Comparison of ENCODE assay signal across 10 mouse cellular contexts in the genomic region with DNA sequence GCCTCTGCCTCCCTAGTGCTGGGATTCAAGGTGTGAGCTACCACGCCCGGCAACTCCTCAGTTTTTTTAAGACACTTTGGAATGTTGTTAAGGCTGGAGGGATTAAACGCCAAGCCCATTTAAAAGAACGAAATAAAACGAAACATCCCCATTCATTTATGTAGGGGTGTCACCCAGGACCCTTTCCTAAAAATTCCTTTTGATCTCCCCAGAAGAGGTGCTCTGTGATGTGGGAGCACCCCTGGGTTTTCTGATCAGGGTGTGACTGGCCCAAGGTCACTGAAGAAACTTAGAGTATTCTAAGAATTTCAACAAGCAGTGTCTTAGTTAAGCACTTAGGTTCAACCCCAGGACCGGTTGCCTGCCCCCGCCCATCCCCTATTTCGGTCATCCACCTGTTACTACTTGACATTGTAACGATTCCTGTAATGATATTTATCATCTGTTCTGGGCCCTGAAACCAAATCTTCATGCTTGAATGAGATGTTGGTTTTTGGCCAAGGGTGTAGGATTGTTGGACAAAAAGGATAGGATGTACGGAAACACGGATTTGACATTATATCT. TPM values are rescaled to one million over a fixed set of nuclear protein-coding genes. Genes with fewer than 3 reads are reported as not detected.
DNase-seq lines count a peak whose midpoint lies in the region; ATAC-seq and TF ChIP-seq lines count a peak whose summit lies in the region.
"Had no signal": no experiment of that assay in that cellular context is flagged by ENCODE, and none has a peak within 500 bp of the region (broad histone marks: within the 10 kb centered on the region; RNA-seq: fewer than 3 reads in every experiment).

No protein-coding gene starts in this region.

- H3K27ac ChIP-seq in kidney, embryonic 15.5 days, result 0 out of 2 replicates have a peak overlapping the region, but pooled peaks have one; percentile 99
- H3K27ac ChIP-seq in embryonic facial prominence, embryonic 13.5 days, result peak overlapping the region; percentile 99; the same call in 1 of the 2 replicates
- no peak overlapping the region for H3K27ac ChIP-seq in intestine, embryonic 15.5 days
- no peak overlapping the region for H3K27ac ChIP-seq in midbrain, postnatal 0 days (ENCODE audit: low read depth, low read length)

- peak overlapping the region; percentile 98 for H3K9ac ChIP-seq in kidney, embryonic 15.5 days
- H3K9ac ChIP-seq in embryonic facial prominence, embryonic 13.5 days, result peak overlapping the region; percentile 99
- H3K9ac ChIP-seq in intestine, embryonic 15.5 days, result peak overlapping the region; percentile 96; the same call in 1 of the 2 replicates
- H3K9ac ChIP-seq in midbrain, postnatal 0 days (replicated peaks; ENCODE audit: low read length, poor library complexity, severe bottlenecking), result 0 out of 2 replicates have a peak overlapping the region, but pooled peaks have one; percentile 19

- 35% methylated on average over 11 of the region's 11 CpGs for WGBS in kidney, embryonic 15.5 days
- WGBS in embryonic facial prominence, embryonic 13.5 days, result 47% methylated on average over 11 of the region's 11 CpGs
- WGBS in intestine, embryonic 15.5 days, result 43% methylated on average over 11 of the region's 11 CpGs
- WGBS in midbrain, postnatal 0 days, result 42% methylated on average over 11 of the region's 11 CpGs

- H3K36me3 ChIP-seq in kidney, embryonic 15.5 days, result no peaks in the 10 kb centered on the region
- no peaks in the 10 kb centered on the region for H3K36me3 ChIP-seq in embryonic facial prominence, embryonic 13.5 days
- no peaks in the 10 kb centered on the region for H3K36me3 ChIP-seq in intestine, embryonic 15.5 days
- H3K36me3 ChIP-seq in midbrain, postnatal 0 days (ENCODE audit: insufficient read depth, low read length), result no peaks in the 10 kb centered on the region

- peak overlapping the region; percentile 93 for H3K4me2 ChIP-seq in kidney, embryonic 15.5 days
- peak overlapping the region; percentile 89 for H3K4me2 ChIP-seq in embryonic facial prominence, embryonic 13.5 days
- peak overlapping the region; percentile 91 for H3K4me2 ChIP-seq in intestine, embryonic 15.5 days (replicated peaks)
- H3K4me2 ChIP-seq in midbrain, postnatal 0 days (ENCODE audit: low read depth, low read length, poor library complexity, severe bottlenecking), result peak overlapping the region; percentile 94

- no peak for TF ChIP-seq CTCF in midbrain, postnatal 0 days (IDR thresholded peaks at IDR 0.05)

- H3K4me3 ChIP-seq in kidney, embryonic 15.5 days (replicated peaks), result peak overlapping the region; percentile 97
- H3K4me3 ChIP-seq in embryonic facial prominence, embryonic 13.5 days, result peak overlapping the region; percentile 89
- H3K4me3 ChIP-seq in intestine, embryonic 15.5 days (replicated peaks), result peak overlapping the region; percentile 73
- peak overlapping the region; percentile 80 for H3K4me3 ChIP-seq in midbrain, postnatal 0 days (ENCODE audit: low read depth, low read length)

- H3K27me3 ChIP-seq in kidney, embryonic 15.5 days, result no peaks in the 10 kb centered on the region
- H3K27me3 ChIP-seq in embryonic facial prominence, embryonic 13.5 days, result no peaks in the 10 kb centered on the region
- no peaks in the 10 kb centered on the region for H3K27me3 ChIP-seq in intestine, embryonic 15.5 days (replicated peaks)
- H3K27me3 ChIP-seq in midbrain, postnatal 0 days (ENCODE audit: insufficient read depth, low read length), result no peaks in the 10 kb centered on the region

- DNase-seq in kidney, postnatal 10 days, result no peak
- no peak for DNase-seq in midbrain, postnatal 0 days (ENCODE audit: low spot score)
- no peak for DNase-seq in MN1 (ENCODE audit: low spot score)
- no peak for DNase-seq in thymus, postnatal 4 days
- no peak for DNase-seq in kidney, adult 11 months
- DNase-seq: cerebellum, adult 8-10 months had no signal

- H3K4me1 ChIP-seq in kidney, embryonic 15.5 days, result peaks cover 61% of the 10 kb centered on the region
- peaks cover 58% of the 10 kb centered on the region for H3K4me1 ChIP-seq in embryonic facial prominence, embryonic 13.5 days
- H3K4me1 ChIP-seq in intestine, embryonic 15.5 days (replicated peaks), result peaks cover 24% of the 10 kb centered on the region
- peaks cover 9% of the 10 kb centered on the region for H3K4me1 ChIP-seq in midbrain, postnatal 0 days (ENCODE audit: insufficient read depth, low read length)

- ATAC-seq in kidney, embryonic 15.5 days (replicated peaks; ENCODE audit: low FRiP score), result no peak
- no peak for ATAC-seq in embryonic facial prominence, embryonic 13.5 days (ENCODE audit: insufficient number of reproducible peaks, insufficient read depth, low FRiP score, low TSS enrichment, low read depth)
- no peak for ATAC-seq in intestine, embryonic 15.5 days
- ATAC-seq in midbrain, postnatal 0 days (ENCODE audit: low FRiP score), result no peak

- H3K9me3 ChIP-seq in kidney, embryonic 15.5 days (replicated peaks), result no peaks in the 10 kb centered on the region
- H3K9me3 ChIP-seq in embryonic facial prominence, embryonic 13.5 days, result no peaks in the 10 kb centered on the region
- no peaks in the 10 kb centered on the region for H3K9me3 ChIP-seq in intestine, embryonic 15.5 days
- H3K9me3 ChIP-seq in midbrain, postnatal 0 days (ENCODE audit: low read length), result no peaks in the 10 kb centered on the region

RNA-seq across cellular contexts. Expression of a gene that starts 2.5 kb away (rescaled TPM):
- 607 and 612 TPM in 2 replicates for polyA plus RNA-seq in kidney, embryonic 15.5 days (2015; fragmentation: Nextera tagmentation; extraction: Ambion mirVana)
- 793 and 938 TPM in 2 replicates for polyA plus RNA-seq in embryonic facial prominence, embryonic 13.5 days (2015; fragmentation: Nextera tagmentation; extraction: Ambion mirVana)
- polyA plus RNA-seq in intestine, embryonic 15.5 days (2015; fragmentation: Nextera tagmentation; extraction: Ambion mirVana), result 414 and 470 TPM in 2 replicates
- total RNA-seq in midbrain, postnatal 0 days (2014; rRNA removed), result 116 and 122 TPM in 2 replicates
- 181 and 187 TPM in 2 replicates for polyA plus RNA-seq in midbrain, postnatal 0 days (2015; fragmentation: Nextera tagmentation; extraction: Ambion mirVana)
- total RNA-seq: MEL had no signal

Comparison
In these comparisons a context has a peak if more than half of its experiments do, and no peak if none do; other contexts are left out.
1. H3K27ac ChIP-seq: peak in kidney, embryonic 15.5 days (single experiment) and embryonic facial prominence, embryonic 13.5 days (single experiment); none in intestine, embryonic 15.5 days (single experiment) and midbrain, postnatal 0 days (single experiment).
2. H3K9ac ChIP-seq: peak in every context shown above with its lines; median percentile 99 in embryonic facial prominence, embryonic 13.5 days; 98 in kidney, embryonic 15.5 days; 96 in intestine, embryonic 15.5 days; 19 in midbrain, postnatal 0 days.
3. Peak in every context shown above with its lines, with median percentiles within 50 percentile points of each other: H3K4me2 ChIP-seq and H3K4me3 ChIP-seq.